Mouse (Mus musculus): ENCODE measurements around the gene Gm2022. TPM values are rescaled to one million over a fixed set of nuclear protein-coding genes. Genes with fewer than 3 reads are reported as not detected.
"Not testable (repeated sequence)": the region's sequence is repeated elsewhere in the genome, so short reads cannot be mapped to it uniquely, and the experiment has no call there.

Gene Gm2022
- 28.2 and 44.4 TPM in 2 replicates for total RNA-seq (2012; rRNA removed)

DNA sequence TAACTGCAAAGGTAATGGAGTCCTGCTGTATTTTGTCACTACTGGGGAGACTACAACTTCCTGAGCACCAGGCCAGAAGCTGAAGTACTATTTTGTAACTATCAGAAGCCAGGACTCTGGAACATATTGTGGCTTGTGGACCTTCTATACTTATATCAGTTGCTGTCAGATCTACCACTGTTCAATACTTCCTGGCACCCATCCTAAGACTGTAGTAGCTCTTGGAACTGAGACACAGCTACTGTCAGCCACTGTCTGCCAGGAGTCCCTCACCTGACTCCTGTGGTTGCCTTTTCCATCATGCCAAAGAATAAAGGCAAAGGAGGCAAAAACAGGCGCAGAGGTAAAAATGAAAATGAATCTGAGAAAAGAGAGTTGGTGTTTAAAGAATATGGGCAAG, at the start of gene Gm2022:
Gene Gm2022, plus strand, starts transcription at position 301 of the 400 bp plus-strand sequence.
- DNase-seq (ENCODE audit: low read depth, low spot score); H3K4me1 ChIP-seq (ENCODE audit: control insufficient read depth in 2 of 2, insufficient read depth in 2 of 2, low read length in 2 of 2, poor library complexity in 1 of 2); H3K9me3 ChIP-seq (ENCODE audit: control insufficient read depth, insufficient read depth, low read depth, low read length); H3K36me3 ChIP-seq (ENCODE audit: control insufficient read depth, insufficient read depth, low read length, poor library complexity, severe bottlenecking); H3K27ac ChIP-seq (ENCODE audit: insufficient read depth, low read depth, low read length, poor library complexity, severe bottlenecking); H3K4me3 ChIP-seq (ENCODE audit: insufficient read depth in 1 of 2, low read depth in 1 of 2, low read length in 2 of 2, poor library complexity in 1 of 2, severe bottlenecking in 1 of 2); H3K9ac ChIP-seq (ENCODE audit: insufficient read depth, low read depth, low read length, poor library complexity, severe bottlenecking): not testable (repeated sequence)
- in situ Hi-C loops (cut with MboI; ENCODE audit: low sequenced_read_pairs in 2 of 2, unreplicated experiment in 2 of 2) = loop anchor here in 1 of 2 experiments (25.0 kb wide), 1 partner anchor 367 kb away; the partner anchor contains the start of genes Gm5662 and Gm8332

DNA sequence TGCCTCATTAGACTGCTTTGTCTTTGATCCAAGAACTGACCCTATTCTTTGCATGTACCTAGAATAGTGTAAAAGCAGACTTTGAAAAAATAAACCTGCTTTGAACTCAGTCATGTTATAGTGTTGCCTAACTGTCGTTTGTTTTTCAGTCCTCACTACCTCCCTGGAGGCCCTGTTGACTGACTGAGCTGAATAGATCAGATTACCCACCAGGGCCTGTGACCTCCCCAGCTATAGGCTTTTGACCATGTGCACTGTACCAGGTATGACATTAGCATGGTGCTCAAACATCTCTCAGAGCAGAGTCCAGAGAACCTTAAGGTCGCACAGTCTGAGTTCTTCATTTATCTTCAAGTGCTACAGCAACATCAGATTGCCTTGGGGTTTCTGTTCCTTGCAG, 44.5 kb upstream of the Gm2022 start:
- H3K9me3 ChIP-seq (ENCODE audit: control insufficient read depth, insufficient read depth, low read depth, low read length); in situ Hi-C loops (cut with MboI; ENCODE audit: low sequenced_read_pairs in 2 of 2, unreplicated experiment in 2 of 2); H3K36me3 ChIP-seq (ENCODE audit: control insufficient read depth, insufficient read depth, low read length, poor library complexity, severe bottlenecking); H3K27ac ChIP-seq (ENCODE audit: insufficient read depth, low read depth, low read length, poor library complexity, severe bottlenecking); DNase-seq (ENCODE audit: low read depth, low spot score); H3K9ac ChIP-seq (ENCODE audit: insufficient read depth, low read depth, low read length, poor library complexity, severe bottlenecking); H3K4me1 ChIP-seq (ENCODE audit: control insufficient read depth in 2 of 2, insufficient read depth in 2 of 2, low read length in 2 of 2, poor library complexity in 1 of 2); H3K4me3 ChIP-seq (ENCODE audit: insufficient read depth in 1 of 2, low read depth in 1 of 2, low read length in 2 of 2, poor library complexity in 1 of 2, severe bottlenecking in 1 of 2): not testable (repeated sequence)

DNA sequence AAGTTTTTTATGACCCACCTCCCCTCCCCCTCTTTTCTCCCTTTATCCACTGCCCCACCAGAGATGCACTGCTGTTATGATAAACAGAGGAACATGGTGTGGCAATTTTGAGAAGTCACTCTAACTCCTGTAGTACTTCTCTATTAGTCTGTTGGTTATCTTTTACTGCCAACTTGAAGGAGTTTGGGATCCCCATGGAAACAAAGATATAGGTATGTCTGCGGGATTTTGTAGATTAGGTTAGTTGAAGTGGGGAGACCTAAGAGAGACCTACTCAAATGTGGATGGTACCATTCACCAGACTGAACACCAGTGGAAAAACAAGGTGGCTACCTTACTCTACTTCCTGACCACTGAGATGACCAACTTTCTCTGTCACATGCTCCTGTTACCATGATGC, 39.1 kb upstream of the Gm2022 start:
- H3K4me1 ChIP-seq (ENCODE audit: control insufficient read depth in 2 of 2, insufficient read depth in 2 of 2, low read length in 2 of 2, poor library complexity in 1 of 2); H3K36me3 ChIP-seq (ENCODE audit: control insufficient read depth, insufficient read depth, low read length, poor library complexity, severe bottlenecking); H3K9me3 ChIP-seq (ENCODE audit: control insufficient read depth, insufficient read depth, low read depth, low read length); H3K4me3 ChIP-seq (ENCODE audit: insufficient read depth in 1 of 2, low read depth in 1 of 2, low read length in 2 of 2, poor library complexity in 1 of 2, severe bottlenecking in 1 of 2); DNase-seq (ENCODE audit: low read depth, low spot score); H3K9ac ChIP-seq (ENCODE audit: insufficient read depth, low read depth, low read length, poor library complexity, severe bottlenecking); H3K27ac ChIP-seq (ENCODE audit: insufficient read depth, low read depth, low read length, poor library complexity, severe bottlenecking); in situ Hi-C loops (cut with MboI; ENCODE audit: low sequenced_read_pairs in 2 of 2, unreplicated experiment in 2 of 2): not testable (repeated sequence)

DNA sequence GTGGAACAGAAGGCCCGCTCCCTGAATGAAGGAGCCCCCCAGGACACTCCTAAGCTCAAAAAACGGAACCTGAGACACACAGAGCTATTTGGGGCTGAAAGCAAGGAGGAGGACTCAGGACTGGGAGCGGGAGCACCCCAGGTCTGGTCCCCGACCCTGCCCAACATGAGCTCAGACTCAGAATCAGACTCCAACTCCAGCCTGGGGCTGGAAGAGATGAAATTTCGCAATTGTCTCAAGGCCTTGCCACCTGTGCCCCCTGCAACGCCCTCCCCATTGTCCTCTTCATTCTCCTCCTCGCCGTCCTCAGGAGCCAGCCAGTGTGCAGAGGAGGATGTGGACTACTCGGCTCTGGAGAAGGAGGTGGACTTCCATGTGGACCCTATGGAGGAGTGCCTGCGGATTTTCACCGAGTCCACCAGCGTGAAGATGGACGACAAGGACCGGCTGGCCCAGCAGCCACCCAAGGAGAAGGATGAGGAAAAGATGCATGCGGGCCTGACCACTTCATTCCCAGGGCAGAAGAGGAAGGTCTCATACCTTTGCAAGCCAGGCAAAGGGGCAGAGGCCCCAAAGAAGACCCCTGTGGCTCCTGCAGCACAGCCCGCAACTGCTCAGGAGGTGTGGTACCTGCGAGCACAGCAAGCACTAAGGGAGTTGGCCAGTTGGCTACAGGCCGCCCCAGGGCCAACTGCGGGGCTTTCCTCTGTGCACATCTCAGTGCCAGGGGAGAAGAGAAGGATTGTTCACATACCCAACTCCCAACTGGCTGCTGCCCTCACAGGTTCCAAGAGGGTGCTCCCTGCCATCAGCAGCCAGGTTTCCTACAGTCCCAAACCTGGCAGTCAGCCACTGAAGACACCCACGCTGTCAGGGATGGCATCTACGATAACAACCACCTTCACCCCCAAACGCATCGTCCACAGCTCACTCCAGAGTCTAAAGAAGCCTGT, 33.2 kb upstream of the Gm2022 start:
- not testable (repeated sequence) for DNase-seq (ENCODE audit: low read depth, low spot score)

DNA sequence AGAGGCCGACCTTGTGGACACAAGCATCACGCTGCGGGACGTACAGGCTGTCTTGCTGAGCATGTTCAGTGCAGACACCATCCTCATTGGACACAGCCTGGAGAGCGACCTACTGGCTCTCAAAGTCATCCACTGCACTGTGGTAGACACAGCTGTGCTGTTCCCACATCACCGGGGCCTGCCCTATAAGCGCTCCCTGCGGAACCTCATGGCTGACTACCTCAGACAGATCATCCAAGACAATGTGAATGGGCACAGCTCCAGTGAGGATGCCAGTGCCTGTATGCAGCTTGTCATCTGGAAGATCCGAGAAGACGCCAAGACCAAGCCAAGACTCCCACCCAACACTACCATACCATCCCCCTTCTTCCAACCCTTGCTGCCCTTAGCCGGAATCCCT, 31.5 kb upstream of the Gm2022 start:
- in situ Hi-C loops (cut with MboI; ENCODE audit: low sequenced_read_pairs in 2 of 2, unreplicated experiment in 2 of 2) = not testable (repeated sequence)

More for the DNA sequence above, 33.2 kb upstream of the Gm2022 start:
- H3K9ac ChIP-seq (ENCODE audit: insufficient read depth, low read depth, low read length, poor library complexity, severe bottlenecking); in situ Hi-C loops (cut with MboI; ENCODE audit: low sequenced_read_pairs in 2 of 2, unreplicated experiment in 2 of 2); H3K4me1 ChIP-seq (ENCODE audit: control insufficient read depth in 2 of 2, insufficient read depth in 2 of 2, low read length in 2 of 2, poor library complexity in 1 of 2); H3K9me3 ChIP-seq (ENCODE audit: control insufficient read depth, insufficient read depth, low read depth, low read length); H3K36me3 ChIP-seq (ENCODE audit: control insufficient read depth, insufficient read depth, low read length, poor library complexity, severe bottlenecking); H3K27ac ChIP-seq (ENCODE audit: insufficient read depth, low read depth, low read length, poor library complexity, severe bottlenecking); H3K4me3 ChIP-seq (ENCODE audit: insufficient read depth in 1 of 2, low read depth in 1 of 2, low read length in 2 of 2, poor library complexity in 1 of 2, severe bottlenecking in 1 of 2): not testable (repeated sequence)

DNA sequence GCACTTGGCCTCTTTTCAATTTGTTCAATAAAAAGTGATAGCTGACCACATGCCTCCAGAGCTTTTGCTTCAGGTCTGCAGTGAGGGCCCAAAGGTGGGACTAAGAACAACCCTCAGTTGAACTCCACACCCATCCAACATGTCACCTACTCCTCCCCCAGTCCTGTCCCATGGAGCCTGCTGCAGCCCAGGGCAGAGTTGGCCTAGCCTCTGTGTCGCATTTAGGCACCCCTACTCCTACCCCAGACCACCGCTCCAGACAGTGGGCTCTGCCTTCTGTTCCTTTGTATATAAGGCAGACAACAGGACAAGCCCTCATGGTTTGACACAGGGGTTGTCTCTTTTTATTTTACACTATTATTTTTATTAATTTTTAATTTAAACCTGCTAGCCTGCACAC, 31.1 kb upstream of the Gm2022 start:
- H3K27ac ChIP-seq (ENCODE audit: insufficient read depth, low read depth, low read length, poor library complexity, severe bottlenecking); H3K36me3 ChIP-seq (ENCODE audit: control insufficient read depth, insufficient read depth, low read length, poor library complexity, severe bottlenecking); in situ Hi-C loops (cut with MboI; ENCODE audit: low sequenced_read_pairs in 2 of 2, unreplicated experiment in 2 of 2); DNase-seq (ENCODE audit: low read depth, low spot score); H3K4me3 ChIP-seq (ENCODE audit: insufficient read depth in 1 of 2, low read depth in 1 of 2, low read length in 2 of 2, poor library complexity in 1 of 2, severe bottlenecking in 1 of 2); H3K4me1 ChIP-seq (ENCODE audit: control insufficient read depth in 2 of 2, insufficient read depth in 2 of 2, low read length in 2 of 2, poor library complexity in 1 of 2); H3K9me3 ChIP-seq (ENCODE audit: control insufficient read depth, insufficient read depth, low read depth, low read length); H3K9ac ChIP-seq (ENCODE audit: insufficient read depth, low read depth, low read length, poor library complexity, severe bottlenecking): not testable (repeated sequence)

More for the DNA sequence above, 31.5 kb upstream of the Gm2022 start:
- H3K9me3 ChIP-seq (ENCODE audit: control insufficient read depth, insufficient read depth, low read depth, low read length); H3K9ac ChIP-seq (ENCODE audit: insufficient read depth, low read depth, low read length, poor library complexity, severe bottlenecking); H3K4me3 ChIP-seq (ENCODE audit: insufficient read depth in 1 of 2, low read depth in 1 of 2, low read length in 2 of 2, poor library complexity in 1 of 2, severe bottlenecking in 1 of 2); H3K36me3 ChIP-seq (ENCODE audit: control insufficient read depth, insufficient read depth, low read length, poor library complexity, severe bottlenecking); H3K27ac ChIP-seq (ENCODE audit: insufficient read depth, low read depth, low read length, poor library complexity, severe bottlenecking); H3K4me1 ChIP-seq (ENCODE audit: control insufficient read depth in 2 of 2, insufficient read depth in 2 of 2, low read length in 2 of 2, poor library complexity in 1 of 2); DNase-seq (ENCODE audit: low read depth, low spot score): not testable (repeated sequence)

DNA sequence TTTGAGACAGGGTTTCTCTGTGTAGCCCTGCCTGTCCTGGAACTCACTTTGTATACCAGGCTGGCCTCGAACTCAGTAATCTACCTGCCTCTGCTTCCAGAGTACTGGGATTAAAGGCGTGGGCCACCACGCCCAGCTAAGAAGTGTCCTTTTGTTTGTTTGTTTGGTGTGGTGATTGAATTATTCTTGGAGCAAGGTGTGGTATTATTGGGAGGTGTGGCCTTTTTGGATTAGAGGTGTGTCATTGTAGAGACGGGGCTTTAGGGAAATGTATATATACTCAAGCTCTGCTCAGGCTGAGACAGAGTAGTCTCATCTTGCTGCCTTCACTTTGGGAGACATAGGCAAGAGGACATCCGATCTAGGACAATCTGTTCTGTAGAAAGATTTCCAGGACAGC, 21.4 kb upstream of the Gm2022 start, which contains the start of gene Gm2016:
Gene Gm2016, plus strand, starts transcription at position 301 of the 400 bp plus-strand sequence.
- in situ Hi-C loops (cut with MboI; ENCODE audit: low sequenced_read_pairs in 2 of 2, unreplicated experiment in 2 of 2); H3K4me3 ChIP-seq (ENCODE audit: insufficient read depth in 1 of 2, low read depth in 1 of 2, low read length in 2 of 2, poor library complexity in 1 of 2, severe bottlenecking in 1 of 2); H3K27ac ChIP-seq (ENCODE audit: insufficient read depth, low read depth, low read length, poor library complexity, severe bottlenecking); H3K4me1 ChIP-seq (ENCODE audit: control insufficient read depth in 2 of 2, insufficient read depth in 2 of 2, low read length in 2 of 2, poor library complexity in 1 of 2); DNase-seq (ENCODE audit: low read depth, low spot score); H3K9ac ChIP-seq (ENCODE audit: insufficient read depth, low read depth, low read length, poor library complexity, severe bottlenecking); H3K36me3 ChIP-seq (ENCODE audit: control insufficient read depth, insufficient read depth, low read length, poor library complexity, severe bottlenecking); H3K9me3 ChIP-seq (ENCODE audit: control insufficient read depth, insufficient read depth, low read depth, low read length): not testable (repeated sequence)

DNA sequence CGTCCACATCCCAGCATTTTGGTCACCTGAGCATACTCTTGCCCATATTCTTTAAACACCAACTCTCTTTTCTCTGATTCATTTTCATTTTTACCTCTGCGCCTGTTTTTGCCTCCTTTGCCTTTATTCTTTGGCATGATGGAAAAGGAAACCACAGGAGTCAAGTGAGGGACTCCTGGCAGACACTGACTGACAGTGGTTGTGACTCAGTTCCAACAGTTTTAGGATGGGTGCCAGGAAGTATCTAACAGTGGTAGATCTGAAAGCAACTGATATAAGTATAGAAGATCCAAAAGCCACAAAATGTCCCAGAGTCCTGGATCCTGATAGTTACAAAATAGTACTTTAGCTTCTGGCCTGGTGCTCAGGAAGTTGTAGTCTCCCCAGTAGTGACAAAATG, 24.6 kb downstream of the Gm2022 start, which contains the start of gene Gm2035:
Gene Gm2035, minus strand, starts transcription at position 137 of the 400 bp plus-strand sequence.
- not testable (repeated sequence) for H3K36me3 ChIP-seq (ENCODE audit: control insufficient read depth, insufficient read depth, low read length, poor library complexity, severe bottlenecking); DNase-seq (ENCODE audit: low read depth, low spot score); H3K27ac ChIP-seq (ENCODE audit: insufficient read depth, low read depth, low read length, poor library complexity, severe bottlenecking); H3K4me3 ChIP-seq (ENCODE audit: insufficient read depth in 1 of 2, low read depth in 1 of 2, low read length in 2 of 2, poor library complexity in 1 of 2, severe bottlenecking in 1 of 2); H3K9me3 ChIP-seq (ENCODE audit: control insufficient read depth, insufficient read depth, low read depth, low read length); H3K9ac ChIP-seq (ENCODE audit: insufficient read depth, low read depth, low read length, poor library complexity, severe bottlenecking); H3K4me1 ChIP-seq (ENCODE audit: control insufficient read depth in 2 of 2, insufficient read depth in 2 of 2, low read length in 2 of 2, poor library complexity in 1 of 2)
- in situ Hi-C loops (cut with MboI; ENCODE audit: low sequenced_read_pairs in 2 of 2, unreplicated experiment in 2 of 2) = loop anchor here in 1 of 2 experiments (10.0 kb wide), 1 partner anchor 405 kb away; the partner anchor contains the start of gene Gm8300
